Mouse (Mus musculus): Measurements from ENCODE around the gene Rangrf. TPM values are rescaled to one million over a fixed set of nuclear protein-coding genes. Genes with fewer than 3 reads are reported as not detected.

Rangrf gene
- polyA plus RNA-seq (2017; shearing (Covaris generic)): 40.7 TPM

DNA sequence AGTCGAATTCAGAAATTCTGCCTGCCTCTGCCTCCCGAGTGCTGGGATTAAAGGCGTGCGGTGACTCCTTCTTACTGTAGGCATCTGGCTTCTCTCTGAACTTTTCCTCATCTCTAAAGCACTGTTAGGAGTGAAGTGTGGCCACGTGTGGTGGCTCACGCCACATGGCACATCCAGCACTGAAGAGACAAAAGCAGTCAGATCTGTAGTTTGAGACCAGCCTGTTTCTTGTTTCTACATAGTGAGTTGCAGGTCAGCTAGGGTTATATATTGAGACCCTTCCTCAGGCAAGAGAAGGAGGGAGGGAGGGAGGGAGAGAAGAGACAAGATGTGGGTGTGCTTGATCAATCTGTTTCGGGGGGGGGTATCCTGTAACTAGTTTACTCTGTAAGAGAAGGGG lies at the start of gene Rangrf:
Rangrf (minus strand) TSS at position 101 of the 400 bp plus-strand sequence.

DNA sequence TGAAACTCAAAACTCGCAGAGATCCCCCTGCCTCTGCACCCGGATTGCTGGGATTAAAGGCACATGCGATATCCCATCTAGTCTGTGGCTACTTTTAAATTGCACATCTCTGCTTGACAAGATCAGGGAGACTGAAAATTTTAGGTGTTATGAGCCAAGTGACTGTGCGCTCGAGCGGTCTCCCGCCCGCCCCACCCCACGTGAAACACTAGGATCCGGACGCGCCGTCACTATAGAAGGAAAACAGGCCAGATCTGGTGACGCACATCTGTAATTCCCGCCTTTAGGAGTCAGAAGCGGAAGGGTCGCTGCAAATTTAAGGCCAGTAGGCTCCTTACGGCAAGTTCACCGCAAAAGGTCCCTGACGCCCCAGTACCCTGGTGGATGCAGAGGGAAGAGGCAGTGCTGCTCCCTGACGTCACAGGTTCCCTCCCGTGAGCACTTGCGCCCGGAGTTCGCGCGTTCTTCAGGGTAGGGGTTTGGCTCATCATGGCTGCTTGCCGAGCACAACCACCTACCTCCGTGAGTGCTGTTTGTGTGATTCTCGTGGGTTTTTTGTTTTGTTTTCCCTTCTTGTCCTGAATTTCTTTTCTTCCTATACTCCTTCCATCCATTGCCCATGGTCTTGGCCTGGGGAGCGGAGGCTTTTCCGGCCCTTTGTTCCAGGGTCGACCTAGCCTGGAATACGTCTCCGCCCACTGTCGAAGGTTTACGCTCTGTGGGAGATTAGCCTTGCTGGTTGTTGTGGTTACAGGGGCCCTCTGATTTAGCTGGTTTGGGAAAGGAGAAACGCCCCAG lies 40.9 kb upstream of the Rangrf start, which contains the start of gene Ctc1:
Ctc1 (plus strand) TSS at position 268 of the 798 bp plus-strand sequence.

DNA sequence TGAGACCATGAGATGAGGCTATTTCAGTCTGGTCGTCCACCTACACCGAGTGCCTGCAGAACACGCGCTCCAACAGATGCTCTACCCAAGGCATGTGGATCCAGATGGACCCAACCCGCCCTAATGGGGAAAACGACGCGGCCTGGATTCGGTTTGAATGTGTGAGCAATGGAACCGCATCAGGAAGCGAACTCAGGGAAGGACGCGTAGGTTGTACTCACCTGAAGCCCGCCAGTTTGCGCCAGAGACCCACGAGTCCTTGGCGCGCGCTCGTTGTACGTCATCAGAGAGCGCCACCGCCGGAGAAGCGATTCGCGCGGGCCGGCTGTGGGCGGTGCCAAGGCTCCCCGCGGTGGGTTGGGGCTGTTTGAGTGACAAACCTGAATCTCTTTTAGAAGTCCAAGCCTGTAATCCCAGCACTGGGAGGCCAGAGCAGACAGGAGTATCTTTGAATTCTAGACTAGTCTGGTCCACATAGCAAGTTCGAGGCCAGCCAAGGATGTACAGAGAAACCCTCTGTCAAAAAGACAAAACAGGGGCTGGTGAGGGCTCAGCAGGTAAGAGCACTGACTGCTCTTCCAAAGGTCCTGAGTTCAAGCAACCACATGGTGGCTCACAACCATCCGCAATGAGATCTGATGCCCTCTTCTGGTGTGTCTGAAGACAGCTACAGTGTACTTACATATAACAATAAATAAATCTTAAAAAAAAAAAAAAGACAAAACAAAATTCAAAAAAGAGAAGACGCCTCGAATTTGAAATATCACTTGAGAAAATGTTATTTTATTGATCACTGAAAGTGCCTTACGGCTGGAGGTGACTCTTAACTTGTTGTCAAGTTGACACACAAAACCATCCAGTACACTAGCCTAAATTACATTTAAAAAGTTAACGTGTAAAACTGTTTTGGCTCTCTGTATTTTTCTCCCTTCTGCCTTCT lies 33.5 kb upstream of the Rangrf start, which contains the start of gene Pfas:
Pfas (minus strand) TSS at position 279 of the 940 bp plus-strand sequence.

DNA sequence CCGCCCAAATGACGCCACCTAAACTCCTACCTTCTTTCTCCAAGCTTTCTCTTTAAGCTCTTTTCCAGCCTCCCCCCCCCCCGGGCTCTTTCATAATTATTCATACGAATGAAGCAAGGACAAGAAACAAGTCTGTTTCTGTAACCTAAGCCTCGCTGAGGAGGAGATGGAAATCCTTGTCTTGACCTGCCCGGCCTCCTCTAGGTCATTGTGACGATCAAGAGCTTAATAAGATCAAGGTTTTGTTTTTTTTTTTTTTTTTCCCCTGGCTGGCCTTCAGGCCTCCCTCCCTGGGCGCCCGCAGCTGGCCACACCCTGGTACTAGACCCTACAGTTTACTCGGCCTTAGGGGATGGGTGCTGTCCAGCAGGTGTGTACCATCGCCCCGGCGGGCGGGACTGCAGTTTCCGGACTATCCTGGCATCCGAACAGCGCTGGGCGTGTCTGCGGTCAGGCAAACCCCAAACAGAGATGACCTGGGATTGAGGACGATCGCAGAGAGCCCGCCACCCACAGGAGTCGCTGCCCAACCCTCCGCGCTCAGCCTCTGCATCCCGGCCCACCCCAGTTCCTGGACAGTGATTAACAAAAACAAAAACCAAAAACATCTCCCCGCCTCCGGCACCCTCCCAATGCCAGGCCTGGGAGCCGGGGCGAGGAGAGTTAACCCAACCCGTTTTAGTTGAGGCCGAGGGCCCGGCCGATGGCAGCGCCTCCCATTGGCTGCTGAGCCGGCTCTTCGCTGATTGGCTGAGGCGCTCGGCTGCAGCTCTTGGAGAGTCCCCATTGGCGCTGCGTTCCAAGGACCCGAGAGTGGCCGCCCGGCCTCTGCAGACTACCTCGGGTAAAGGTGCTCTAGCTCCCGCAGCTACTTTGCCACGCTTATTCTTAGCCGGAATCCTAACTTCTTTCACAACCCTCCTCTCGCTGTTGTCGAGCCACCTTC lies 7.4 kb downstream of the Rangrf start, which contains the start of gene Slc25a35:
Slc25a35 (plus strand) TSS at position 795 of the 946 bp plus-strand sequence.

DNA sequence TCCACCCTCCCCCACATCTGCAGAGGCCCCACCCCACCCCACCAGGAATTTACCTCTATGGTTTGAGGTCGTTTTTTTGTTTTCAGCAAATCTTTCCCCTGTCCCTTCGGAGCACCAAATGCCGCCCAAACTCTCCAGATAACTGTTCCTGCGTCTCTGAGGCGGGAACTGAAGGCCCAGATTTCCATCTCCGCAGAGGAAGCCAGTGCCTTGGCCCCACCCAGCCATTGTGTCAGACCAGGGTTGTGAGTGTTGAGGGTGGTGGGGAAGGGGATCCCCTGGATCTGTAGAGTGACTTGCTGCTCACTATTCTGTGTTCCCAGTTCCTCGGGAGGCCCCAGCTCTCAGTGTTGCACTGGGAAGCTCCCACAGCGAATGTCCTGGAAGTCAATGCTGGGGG lies 17.7 kb downstream of the Rangrf start, which contains the start of gene Arhgef15:
Arhgef15 (minus strand) TSS at position 173 of the 400 bp plus-strand sequence.

DNA sequence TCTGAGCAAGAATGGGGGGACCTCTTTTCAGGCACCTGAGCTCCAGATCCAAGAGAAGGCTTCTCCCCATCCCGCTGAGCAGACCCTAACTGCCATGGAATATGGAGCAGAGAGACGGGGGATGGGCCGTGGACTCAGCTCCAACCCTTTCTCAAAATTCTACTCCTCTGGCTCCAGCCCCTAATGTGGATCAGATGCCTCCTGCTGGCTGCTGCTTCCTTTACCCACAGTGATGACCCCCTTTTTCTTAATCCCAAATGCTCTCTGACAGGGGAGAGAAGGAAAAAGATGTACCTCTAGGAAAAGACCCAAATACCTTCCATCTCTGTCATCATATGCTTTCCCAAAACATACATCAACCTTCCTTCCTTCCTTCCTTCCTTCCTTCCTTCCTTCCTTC lies 48.0 kb downstream of the Rangrf start, which contains the start of gene Odf4:
Odf4 (minus strand) TSS at position 101 of the 400 bp plus-strand sequence.

Other genes starting within 250 kb of the Rangrf start
- gene Ndel1, start 103.3 kb downstream of the Rangrf start, polyA plus RNA-seq (2017; shearing (Covaris generic)): 69.0 TPM
- not detected for gene Rnf222, start 86.6 kb downstream of the Rangrf start, polyA plus RNA-seq (2017; shearing (Covaris generic))
- 1,048 TPM for gene Rpl26, start 73.6 kb downstream of the Rangrf start, polyA plus RNA-seq (2017; shearing (Covaris generic))
- gene Odf4, start 48.1 kb downstream of the Rangrf start, polyA plus RNA-seq (2017; shearing (Covaris generic)): not detected
- gene Arhgef15, start 17.7 kb downstream of the Rangrf start, polyA plus RNA-seq (2017; shearing (Covaris generic)): 0.24 TPM
- gene Slc25a35, start 7.1 kb downstream of the Rangrf start, polyA plus RNA-seq (2017; shearing (Covaris generic)): 10.6 TPM
- gene Pfas, start 33.3 kb upstream of the Rangrf start, polyA plus RNA-seq (2017; shearing (Covaris generic)): 5.7 TPM
- gene Ctc1, start 40.7 kb upstream of the Rangrf start, polyA plus RNA-seq (2017; shearing (Covaris generic)): 26.9 TPM
- gene Aurkb, start 70.5 kb upstream of the Rangrf start, polyA plus RNA-seq (2017; shearing (Covaris generic)): 14.1 TPM
- 7.1 TPM for gene Borcs6, start 84.5 kb upstream of the Rangrf start, polyA plus RNA-seq (2017; shearing (Covaris generic))
- 4.0 TPM for gene Tmem107, start 95.6 kb upstream of the Rangrf start, polyA plus RNA-seq (2017; shearing (Covaris generic))
- gene Vamp2, start 113.3 kb upstream of the Rangrf start, polyA plus RNA-seq (2017; shearing (Covaris generic)): 53.5 TPM
- 10.8 TPM for gene Per1, start 120.0 kb upstream of the Rangrf start, polyA plus RNA-seq (2017; shearing (Covaris generic))
- gene Hes7, start 145.2 kb upstream of the Rangrf start, polyA plus RNA-seq (2017; shearing (Covaris generic)): not detected
- not detected for gene 9130213A22Rik, start 147.4 kb upstream of the Rangrf start, polyA plus RNA-seq (2017; shearing (Covaris generic))
- 0.09 TPM for gene Aloxe3, start 150.7 kb upstream of the Rangrf start, polyA plus RNA-seq (2017; shearing (Covaris generic))
- gene Alox12b, start 181.8 kb upstream of the Rangrf start, polyA plus RNA-seq (2017; shearing (Covaris generic)): not detected
- gene Alox8, start 222.7 kb upstream of the Rangrf start, polyA plus RNA-seq (2017; shearing (Covaris generic)): 8.6 TPM